Mouse (Mus musculus): ENCODE measurements around the gene Jpt2.
"Not testable (repeated sequence)": the region's sequence is repeated elsewhere in the genome, so short reads cannot be mapped to it uniquely, and the experiment has no call there.

Jpt2 gene

GRCm38 (mm10) chr17:24960135-24960851, at the start of gene Jpt2:
Gene Jpt2, minus strand, starts transcription at chr17:24960689.
- peak; percentile 98 for DNase-seq (ENCODE audit: extremely low spot score, low spot score)

GRCm38 (mm10) chr17:25007480-25007879, 47.0 kb upstream of the Jpt2 start:
- no peak for DNase-seq (ENCODE audit: extremely low spot score, low spot score)

- no peak for DNase-seq (ENCODE audit: extremely low spot score, low spot score)
Measured at GRCm38 (mm10) chr17:25005102-25005501, 44.6 kb upstream of the Jpt2 start.

- DNase-seq (ENCODE audit: extremely low spot score, low spot score) = no peak
Measured at GRCm38 (mm10) chr17:24994721-24995120, 34.2 kb upstream of the Jpt2 start.

- no peak for DNase-seq (ENCODE audit: extremely low spot score, low spot score)
Measured at GRCm38 (mm10) chr17:24987221-24987620, 26.7 kb upstream of the Jpt2 start.

GRCm38 (mm10) chr17:24960852-24961715, 595 bp upstream of the Jpt2 start:
- no peak for DNase-seq (ENCODE audit: extremely low spot score, low spot score)

GRCm38 (mm10) chr17:24959371-24959770, 1.1 kb downstream of the Jpt2 start:
- DNase-seq (ENCODE audit: extremely low spot score, low spot score) = no peak

- no peak for DNase-seq (ENCODE audit: extremely low spot score, low spot score)
Measured at GRCm38 (mm10) chr17:24953291-24953690, 7.2 kb downstream of the Jpt2 start.

- DNase-seq (ENCODE audit: extremely low spot score, low spot score) = no peak
Measured at GRCm38 (mm10) chr17:24950671-24951070, 9.8 kb downstream of the Jpt2 start.

- no peak for DNase-seq (ENCODE audit: extremely low spot score, low spot score)
Measured at GRCm38 (mm10) chr17:24948204-24948603, 12.3 kb downstream of the Jpt2 start.

GRCm38 (mm10) chr17:24943589-24943988, 16.9 kb downstream of the Jpt2 start:
- DNase-seq (ENCODE audit: extremely low spot score, low spot score) = not testable (repeated sequence)

GRCm38 (mm10) chr17:24943036-24943435, 17.5 kb downstream of the Jpt2 start:
- no peak for DNase-seq (ENCODE audit: extremely low spot score, low spot score)

GRCm38 (mm10) chr17:24942453-24942852, 18.0 kb downstream of the Jpt2 start:
- not testable (repeated sequence) for DNase-seq (ENCODE audit: extremely low spot score, low spot score)

- DNase-seq (ENCODE audit: extremely low spot score, low spot score) = no peak
Measured at GRCm38 (mm10) chr17:24937266-24937665, 23.2 kb downstream of the Jpt2 start.

- peak; percentile 96 for DNase-seq (ENCODE audit: extremely low spot score, low spot score)
Measured at GRCm38 (mm10) chr17:24936259-24937237, 23.9 kb downstream of the Jpt2 start, which contains the start of gene Mapk8ip3. Gene Mapk8ip3, minus strand, starts transcription at chr17:24936977.

GRCm38 (mm10) chr17:24935666-24936065, 24.8 kb downstream of the Jpt2 start:
- DNase-seq (ENCODE audit: extremely low spot score, low spot score) = no peak

- DNase-seq (ENCODE audit: extremely low spot score, low spot score) = no peak
Measured at GRCm38 (mm10) chr17:24934926-24935325, 25.6 kb downstream of the Jpt2 start.

GRCm38 (mm10) chr17:24933163-24933562, 27.3 kb downstream of the Jpt2 start:
- DNase-seq (ENCODE audit: extremely low spot score, low spot score) = no peak

- no peak for DNase-seq (ENCODE audit: extremely low spot score, low spot score)
Measured at GRCm38 (mm10) chr17:24932431-24932830, 28.1 kb downstream of the Jpt2 start.

GRCm38 (mm10) chr17:24929506-24929905, 31.0 kb downstream of the Jpt2 start:
- DNase-seq (ENCODE audit: extremely low spot score, low spot score) = no peak

- no peak for DNase-seq (ENCODE audit: extremely low spot score, low spot score)
Measured at GRCm38 (mm10) chr17:24923246-24923645, 37.2 kb downstream of the Jpt2 start.

Measured in neural tube, embryonic 10.5 days (tissue).